Mouse (Mus musculus): ENCODE results near the gene Arrb2. TPM values are rescaled to one million over a fixed set of nuclear protein-coding genes. Genes with fewer than 3 reads are reported as not detected.

The Arrb2 gene
- total RNA-seq, 2 experiments from 2014 or later: 74.3 to 86.0 TPM

- intact Hi-C loops (cut with DNase I): no loop called here
Measured at GRCm38 (mm10) chr11:70447373-70447772, 14.9 kb downstream of the Arrb2 start.

DNA sequence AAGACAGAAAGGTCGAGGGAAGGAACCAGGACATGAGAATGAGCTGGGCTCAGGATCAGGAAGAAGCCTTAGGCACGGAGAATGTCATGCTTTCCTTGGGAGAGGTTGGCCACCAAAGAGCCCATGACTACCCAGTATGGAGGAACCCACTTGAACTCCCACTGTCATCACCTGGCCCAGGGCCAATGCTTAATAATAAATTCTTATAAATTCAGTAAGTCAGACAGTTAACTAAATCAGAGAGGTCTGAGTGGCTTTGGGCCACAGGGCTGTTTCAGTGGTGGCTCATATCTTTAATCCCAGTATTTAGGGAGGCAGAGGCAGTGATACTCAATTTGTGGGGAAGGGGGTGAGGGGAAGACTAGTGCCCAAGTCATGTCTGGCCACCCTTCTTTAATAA, 18.5 kb downstream of the Arrb2 start:
- intact Hi-C loops (cut with DNase I): loop anchor here (1.0 kb wide), 1 partner anchor 18 kb away; no protein-coding TSS in a partner anchor
- Histone ChIP-seq H3K27ac (no peak overlapping the region), H3K4me3 (no peak overlapping the region)
- no peak for DNase-seq (ENCODE audit: extremely low spot score in 1 of 2, low spot score in 2 of 2)
- TF ChIP-seq CTCF (IDR thresholded peaks at IDR 0.05): no peak

More at GRCm38 (mm10) chr11:70447373-70447772, 14.9 kb downstream of the Arrb2 start:
- TF ChIP-seq CTCF (IDR thresholded peaks at IDR 0.05): no peak
- no peak for DNase-seq (ENCODE audit: extremely low spot score in 1 of 2, low spot score in 2 of 2)
- Histone ChIP-seq H3K27ac (no peak overlapping the region), H3K4me3 (no peak overlapping the region)

GRCm38 (mm10) chr11:70451797-70452498, 19.5 kb downstream of the Arrb2 start, which contains the start of gene Med11:
Gene Med11 (plus strand): TSS chr11:70451919.
- H3K4me3 ChIP-seq: peak within 1 kb of the TSS; percentile 83
- peak; percentile 86 for TF ChIP-seq CTCF (IDR thresholded peaks at IDR 0.05)
- intact Hi-C loops (cut with DNase I): loop anchor here (1.0 to 2.0 kb wide), 3 partner anchors 19 to 195 kb away; partner anchors contain the start of genes Rnf167 and Slc25a11
- DNase-seq (ENCODE audit: extremely low spot score in 1 of 2, low spot score in 2 of 2): peak; percentile 92
- peak within 1 kb of the TSS; percentile 99 for H3K27ac ChIP-seq

DNA sequence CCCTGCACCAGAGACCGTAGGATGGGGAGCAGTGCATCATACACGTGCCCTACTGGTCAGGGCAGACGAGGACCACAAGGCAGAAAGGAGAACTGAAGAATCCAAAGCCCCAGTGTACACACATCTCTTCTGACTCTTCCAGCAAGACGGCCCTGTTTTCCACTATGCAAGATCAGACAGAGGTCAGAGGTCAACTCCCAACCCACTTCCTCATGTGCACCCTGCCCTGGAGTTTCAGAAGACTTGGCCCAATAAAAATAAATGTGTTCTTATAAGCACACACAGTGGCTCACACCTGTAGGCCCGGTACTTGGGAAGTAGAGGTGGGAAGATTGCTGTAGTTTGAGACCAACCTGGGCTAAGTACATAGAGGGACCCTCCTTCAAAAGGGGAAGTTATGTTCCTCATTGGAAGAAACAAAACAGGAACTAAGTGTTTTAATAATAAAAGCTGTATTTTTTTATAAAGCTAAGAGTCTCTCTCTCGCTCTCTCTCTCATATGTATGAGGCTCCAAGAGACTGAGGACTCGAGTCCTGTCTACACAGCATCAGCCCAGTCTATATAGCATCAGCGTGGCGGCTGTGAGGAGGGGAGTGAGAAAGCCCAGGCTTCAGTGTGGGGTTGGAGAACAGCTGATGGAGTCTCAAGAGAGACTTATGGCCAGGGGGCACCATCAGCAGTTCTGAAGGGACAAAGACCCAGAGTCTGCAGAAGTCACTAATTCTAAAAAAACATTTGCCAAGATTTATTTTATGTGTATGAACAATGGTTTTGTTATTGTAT, 21.0 kb downstream of the Arrb2 start:
- Histone ChIP-seq H3K4me3 (no peak overlapping the region), H3K27ac (no peak overlapping the region)
- no peak for TF ChIP-seq CTCF (IDR thresholded peaks at IDR 0.05)
- DNase-seq (ENCODE audit: extremely low spot score in 1 of 2, low spot score in 2 of 2): no peak
- intact Hi-C loops (cut with DNase I): loop anchor here (2.0 kb wide), 1 partner anchor 57 kb away; no protein-coding TSS in a partner anchor

DNA sequence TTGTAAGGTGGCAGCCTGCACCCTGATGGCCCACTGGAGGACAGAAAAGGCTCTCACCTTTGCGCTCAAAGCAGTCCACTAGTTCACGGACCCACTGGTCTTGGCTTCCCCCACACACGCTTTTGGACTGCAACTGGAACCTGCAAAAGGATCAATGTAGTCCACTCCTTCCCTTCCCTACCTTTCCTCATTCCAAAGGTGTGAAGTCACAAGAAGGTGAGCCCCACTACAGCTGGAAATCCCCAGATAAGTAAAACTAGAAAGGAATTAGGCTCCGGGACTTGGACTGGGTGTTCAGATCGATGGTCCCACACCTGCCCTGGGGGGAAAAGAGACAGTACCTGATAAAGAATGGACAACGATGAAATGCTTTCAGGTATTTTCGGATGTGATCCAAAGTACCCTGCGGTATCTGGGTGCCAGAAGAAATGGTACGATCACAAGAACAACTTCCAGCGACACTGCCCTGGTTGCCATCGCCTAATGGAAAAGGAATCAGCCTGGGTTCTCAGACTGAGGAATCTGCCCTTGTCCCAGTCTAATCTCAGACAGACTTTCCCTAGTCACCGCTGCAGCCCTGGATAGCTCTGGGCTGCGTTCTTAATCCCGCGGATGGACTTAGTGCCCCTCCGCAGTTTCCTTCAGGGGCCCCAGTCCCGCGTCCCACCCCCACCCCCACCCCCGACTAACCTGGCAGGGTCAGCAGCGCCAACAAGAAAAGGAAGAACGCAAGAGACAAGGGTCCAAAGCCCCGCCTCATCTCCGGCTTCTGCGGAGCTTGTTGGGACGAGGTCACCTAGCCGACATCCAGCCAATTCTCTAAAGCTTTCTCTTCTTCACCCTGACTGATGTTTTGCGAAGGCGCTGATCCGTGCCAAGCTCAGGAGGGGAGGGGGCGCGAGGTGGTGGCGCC, 26.5 kb downstream of the Arrb2 start, which contains the start of gene Zmynd15:
Zmynd15 (plus strand) TSS at position 746 of the 913 bp plus-strand sequence.
- no peak for TF ChIP-seq CTCF (IDR thresholded peaks at IDR 0.05)
- Histone ChIP-seq H3K4me3 (peak within 1 kb of the TSS; percentile 52), H3K27ac (no peak within 1 kb of the TSS)
- no peak for DNase-seq (ENCODE audit: extremely low spot score in 1 of 2, low spot score in 2 of 2)
- intact Hi-C loops (cut with DNase I): no loop called here

DNA sequence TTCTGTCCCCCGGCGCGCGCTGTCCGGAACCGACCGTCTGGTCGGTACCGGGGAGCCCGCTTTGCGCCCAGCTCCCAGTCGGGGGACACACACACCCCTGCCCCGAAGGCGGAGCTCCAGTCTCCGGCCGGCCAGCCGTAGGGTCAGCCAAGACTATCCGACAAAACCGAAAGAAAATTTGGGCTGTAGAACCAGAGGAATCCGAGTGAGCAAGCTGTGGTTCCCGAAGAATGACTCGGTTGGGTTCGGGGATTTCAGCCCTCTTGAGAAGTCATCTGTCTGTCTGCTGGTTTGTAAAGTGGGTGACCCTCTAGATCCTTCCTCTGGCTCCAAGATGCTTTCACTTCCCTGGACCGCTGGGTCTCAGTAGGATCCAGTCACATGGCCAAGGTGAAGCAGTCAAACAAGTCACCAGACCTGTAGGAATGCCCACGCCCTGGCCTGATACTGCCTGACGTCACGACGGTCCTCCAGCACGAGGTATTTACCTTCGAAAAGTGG, 27.2 kb downstream of the Arrb2 start, which contains the start of gene Cxcl16:
Cxcl16 (minus strand) TSS at position 384 of the 501 bp plus-strand sequence.
- no peak for DNase-seq (ENCODE audit: extremely low spot score in 1 of 2, low spot score in 2 of 2)
- intact Hi-C loops (cut with DNase I): no loop called here
- TF ChIP-seq CTCF (IDR thresholded peaks at IDR 0.05): no peak
- Histone ChIP-seq H3K4me3 (peak within 1 kb of the TSS; percentile 52), H3K27ac (no peak within 1 kb of the TSS)

DNA sequence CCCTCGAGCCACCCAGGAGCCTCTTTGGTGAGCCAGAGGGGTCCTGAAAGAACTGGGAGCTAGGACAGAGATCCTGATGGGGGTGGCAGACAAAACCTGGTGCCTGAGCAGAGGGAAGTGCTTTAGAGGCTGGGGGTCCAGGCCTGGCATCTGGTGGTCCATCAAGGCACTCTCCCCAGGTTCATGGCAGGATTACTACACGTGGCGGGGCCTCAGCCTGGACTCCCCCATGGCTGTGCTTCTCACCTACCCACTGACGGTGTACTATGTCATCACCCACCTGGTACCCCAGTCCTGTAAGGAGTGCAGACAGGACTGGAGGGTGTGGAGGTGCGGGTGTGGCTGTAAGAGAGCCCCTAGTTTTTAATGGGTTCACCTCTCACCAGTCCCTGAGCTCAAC, 31.5 kb downstream of the Arrb2 start:
- no peak overlapping the region for H3K27ac ChIP-seq

GRCm38 (mm10) chr11:70465211-70465610, 32.8 kb downstream of the Arrb2 start:
- no peak for TF ChIP-seq CTCF (IDR thresholded peaks at IDR 0.05)
- DNase-seq (ENCODE audit: extremely low spot score in 1 of 2, low spot score in 2 of 2): no peak
- H3K27ac ChIP-seq: no peak overlapping the region
- intact Hi-C loops (cut with DNase I): no loop called here
- no peak overlapping the region; the same call in 1 of the 2 replicates for H3K4me3 ChIP-seq

More for the DNA sequence above, 31.5 kb downstream of the Arrb2 start:
- no peak overlapping the region for H3K4me3 ChIP-seq
- TF ChIP-seq CTCF (IDR thresholded peaks at IDR 0.05): no peak
- no peak for DNase-seq (ENCODE audit: extremely low spot score in 1 of 2, low spot score in 2 of 2)
- intact Hi-C loops (cut with DNase I): no loop called here

DNA sequence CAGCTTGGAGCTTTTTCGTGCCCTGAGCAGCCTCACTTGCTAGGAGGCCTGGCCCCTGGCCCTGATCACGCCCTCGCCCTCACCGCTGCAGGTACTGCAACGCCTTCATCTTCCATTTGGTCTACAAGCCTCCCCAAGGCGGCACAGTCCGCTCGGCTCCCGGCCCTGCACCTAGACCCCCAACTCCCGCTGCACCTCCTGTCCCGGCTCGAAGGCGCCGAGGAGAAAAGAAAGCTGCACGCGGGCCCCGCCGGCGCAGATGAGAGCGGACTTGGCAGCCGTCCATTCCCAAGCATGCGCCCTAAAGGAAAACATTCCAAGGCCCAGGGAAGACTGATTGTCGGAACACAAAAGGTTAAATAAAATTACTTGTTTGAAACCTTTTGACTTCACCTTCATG, 33.4 kb downstream of the Arrb2 start:
- H3K27ac ChIP-seq: no peak overlapping the region
- TF ChIP-seq CTCF (IDR thresholded peaks at IDR 0.05): no peak
- intact Hi-C loops (cut with DNase I): no loop called here
- peak overlapping the region; percentile 34 for H3K4me3 ChIP-seq
- peak in 1 of 2 experiments; percentile 31 for DNase-seq (ENCODE audit: extremely low spot score in 1 of 2, low spot score in 2 of 2)

DNA sequence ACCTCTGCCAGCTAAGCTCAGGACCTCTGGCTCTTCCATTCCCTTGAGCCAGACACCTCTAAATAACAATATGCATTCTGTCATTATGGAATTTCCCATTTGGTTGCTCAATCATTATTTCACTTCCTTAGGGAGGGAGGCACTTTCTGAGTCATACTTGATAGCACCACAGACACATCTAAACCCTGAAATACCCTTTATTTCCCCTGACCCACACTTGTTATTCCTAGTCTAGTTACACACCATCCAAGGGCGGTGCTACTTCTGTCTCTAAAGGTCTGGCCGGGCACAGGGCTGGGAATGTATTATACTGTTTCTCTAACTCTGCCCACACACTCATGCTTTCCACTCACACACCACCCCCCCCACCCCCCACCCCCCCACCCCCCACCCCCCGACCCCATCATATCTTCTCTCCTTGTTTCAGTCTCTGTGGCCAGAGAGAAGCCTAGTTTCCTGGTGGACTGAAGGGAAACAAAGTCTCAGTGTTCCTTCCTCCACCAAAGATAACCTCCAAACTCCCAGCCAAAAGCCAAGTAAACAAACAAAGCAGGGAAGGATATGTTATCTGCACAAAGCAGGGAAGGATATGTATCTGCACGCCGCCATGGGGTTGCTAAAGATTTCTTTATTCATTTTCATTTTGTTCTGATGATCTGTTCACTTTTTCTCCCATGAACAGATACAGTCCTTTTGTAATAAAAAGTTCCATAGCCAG, 35.6 kb downstream of the Arrb2 start:
- intact Hi-C loops (cut with DNase I): no loop called here
- TF ChIP-seq CTCF (IDR thresholded peaks at IDR 0.05): no peak
- no peak for DNase-seq (ENCODE audit: extremely low spot score in 1 of 2, low spot score in 2 of 2)
- Histone ChIP-seq H3K27ac (no peak overlapping the region), H3K4me3 (no peak overlapping the region)

Measured in left cerebral cortex, adult 2 months (tissue).